In the genomic region with DNA sequence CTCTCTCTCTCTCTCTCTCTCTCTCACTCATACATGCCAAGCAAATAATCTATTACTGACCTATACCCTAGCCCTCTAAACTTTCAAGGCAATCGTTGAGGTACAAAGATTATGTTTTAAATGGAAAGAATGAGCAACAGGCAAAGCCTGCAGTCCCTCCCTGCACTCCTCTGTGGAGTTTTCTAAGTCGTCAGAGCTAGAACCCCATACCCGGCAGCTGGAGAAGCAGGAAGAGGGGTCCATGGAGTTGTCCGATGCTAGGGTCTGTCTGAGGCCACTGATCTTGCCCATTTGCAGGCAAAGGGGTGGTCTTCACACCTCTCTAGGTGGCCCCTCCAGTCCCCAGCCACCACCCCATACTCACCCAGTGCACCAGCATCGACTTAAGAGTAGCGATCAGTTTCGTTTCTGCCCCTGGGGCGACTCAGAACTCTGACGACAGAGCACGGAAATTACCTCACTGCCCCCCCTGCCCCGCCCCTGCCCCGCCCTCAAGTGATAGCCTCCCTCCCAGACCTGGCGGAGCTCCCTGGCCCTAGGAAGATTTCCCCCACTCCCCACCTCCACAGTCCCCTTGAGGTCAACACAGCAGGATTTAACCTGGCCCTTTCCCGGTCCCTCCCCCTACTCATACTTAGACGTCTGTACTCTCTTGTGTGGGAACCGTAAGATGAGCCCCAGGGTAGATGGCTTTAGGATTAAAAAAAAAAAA, we compare ENCODE assay signal across 8 mouse cellular contexts. TPM values are rescaled to one million over a fixed set of nuclear protein-coding genes. Genes with fewer than 3 reads are reported as not detected.
DNase-seq lines count a peak whose midpoint lies in the region; ATAC-seq and TF ChIP-seq lines count a peak whose summit lies in the region.

A gene (minus strand): TSS at position 426 of the 712 bp plus-strand sequence.

- peak; percentile 35 for DNase-seq in urinary bladder, adult 2 months (ENCODE audit: low spot score)
- DNase-seq in urinary bladder, postnatal 10 days (ENCODE audit: low spot score), result no peak
- peak; percentile 24 for DNase-seq in hindbrain, embryonic 10.5 days (ENCODE audit: low spot score)
- DNase-seq in limb, embryonic 14.5 days (ENCODE audit: low spot score), result peak; percentile 42
- peak; percentile 67 for DNase-seq in thymus, postnatal 36 days
- DNase-seq in right cerebral cortex, postnatal 14 days, result no peak

- peak within 1 kb of the TSS; percentile 66 for H3K9ac ChIP-seq in limb, embryonic 14.5 days (ENCODE audit: low read depth, low read length, severe bottlenecking)
- no peak within 1 kb of the TSS for H3K9ac ChIP-seq in midbrain, embryonic 16.5 days (ENCODE audit: low read depth, low read length)

- peak within 1 kb of the TSS; percentile 49 for H3K4me3 ChIP-seq in hindbrain, embryonic 10.5 days
- peak within 1 kb of the TSS; percentile 49 for H3K4me3 ChIP-seq in limb, embryonic 14.5 days (replicated peaks; ENCODE audit: low read length)
- peak within 1 kb of the TSS; percentile 20 for H3K4me3 ChIP-seq in midbrain, embryonic 16.5 days (ENCODE audit: low read depth, low read length)

- H3K9me3 ChIP-seq in hindbrain, embryonic 10.5 days, result no peaks in the 10 kb centered on the region
- H3K9me3 ChIP-seq in limb, embryonic 14.5 days (ENCODE audit: control insufficient read depth, low read length), result no peaks in the 10 kb centered on the region
- H3K9me3 ChIP-seq in midbrain, embryonic 16.5 days (replicated peaks; ENCODE audit: control insufficient read depth, low read length, poor library complexity, severe bottlenecking), result no peaks in the 10 kb centered on the region

- H3K4me1 ChIP-seq in hindbrain, embryonic 10.5 days (replicated peaks), result peaks cover 31% of the 10 kb centered on the region
- H3K4me1 ChIP-seq in limb, embryonic 14.5 days (ENCODE audit: control insufficient read depth, insufficient read depth, low read length), result peaks cover 6% of the 10 kb centered on the region
- H3K4me1 ChIP-seq in midbrain, embryonic 16.5 days (ENCODE audit: control insufficient read depth, insufficient read depth, low read length), result no peaks in the 10 kb centered on the region

- H3K4me2 ChIP-seq in limb, embryonic 14.5 days (replicated peaks; ENCODE audit: low read depth, low read length, severe bottlenecking), result peak within 1 kb of the TSS; percentile 61
- H3K4me2 ChIP-seq in midbrain, embryonic 16.5 days (ENCODE audit: low read length), result peak within 1 kb of the TSS; percentile 27

- ATAC-seq in erythroblast, adult 5-6 weeks (replicated peaks; ENCODE audit: low FRiP score, poor library complexity, severe bottlenecking), result peak; percentile 75
- peak; percentile 59; the same call in 1 of the 2 replicates for ATAC-seq in limb, embryonic 14.5 days (ENCODE audit: low FRiP score, low read depth)
- ATAC-seq in midbrain, embryonic 16.5 days, result no peak

- no peak for TF ChIP-seq POLR2A in limb, embryonic 14.5 days (IDR thresholded peaks at IDR 0.05; ENCODE audit: borderline replicate concordance, extremely low read depth, insufficient read depth, insufficient read length)

- peak within 1 kb of the TSS; percentile 74 for H3K27ac ChIP-seq in hindbrain, embryonic 10.5 days
- H3K27ac ChIP-seq in limb, embryonic 14.5 days (replicated peaks; ENCODE audit: low read depth, low read length), result no peak within 1 kb of the TSS
- no peak within 1 kb of the TSS for H3K27ac ChIP-seq in midbrain, embryonic 16.5 days (ENCODE audit: low read length)

- no peaks in the 10 kb centered on the region for H3K36me3 ChIP-seq in hindbrain, embryonic 10.5 days
- H3K36me3 ChIP-seq in limb, embryonic 14.5 days (ENCODE audit: control insufficient read depth, insufficient read depth, low read length), result peaks cover 4% of the 10 kb centered on the region; the same call in 1 of the 2 replicates
- H3K36me3 ChIP-seq in midbrain, embryonic 16.5 days (ENCODE audit: control insufficient read depth, insufficient read depth, low read length), result no peaks in the 10 kb centered on the region

- no peaks in the 10 kb centered on the region for H3K27me3 ChIP-seq in hindbrain, embryonic 10.5 days (ENCODE audit: insufficient read depth, poor library complexity, severe bottlenecking)
- no peaks in the 10 kb centered on the region for H3K27me3 ChIP-seq in limb, embryonic 14.5 days (ENCODE audit: control insufficient read depth, insufficient read depth, low read length)
- H3K27me3 ChIP-seq in midbrain, embryonic 16.5 days (ENCODE audit: control insufficient read depth, insufficient read depth, low read depth, low read length), result no peaks in the 10 kb centered on the region

- 17% methylated on average over 16 of the region's 16 CpGs for WGBS in hindbrain, embryonic 10.5 days
- 5% methylated on average over 14 of the region's 16 CpGs for WGBS in limb, embryonic 14.5 days
- 13% methylated on average over 16 of the region's 16 CpGs for WGBS in midbrain, embryonic 16.5 days

RNA-seq across cellular contexts. Expression of the gene that starts here (rescaled TPM):
- polyA plus RNA-seq in urinary bladder, adult 2 months (2012; rRNA removed), result 10.9 and 11.4 TPM in 2 replicates
- 8.6 and 10.0 TPM in 2 replicates for total RNA-seq in erythroblast, adult 5-6 weeks (2015; ENCODE audit: low replicate concordance)
- 11.8 and 12.1 TPM in 2 replicates for total RNA-seq in erythroblast, adult 5-6 weeks (2017; ENCODE audit: low replicate concordance)
- polyA plus RNA-seq in hindbrain, embryonic 10.5 days (2016; fragmentation: Nextera tagmentation; extraction: Ambion mirVana), result 0.52 and 1.00 TPM in 2 replicates
- 6.4 and 8.3 TPM in 2 replicates for polyA plus RNA-seq in limb, embryonic 14.5 days (2012; rRNA removed)
- 1.3 and 1.5 TPM in 2 replicates for polyA plus RNA-seq in limb, embryonic 14.5 days (2014; fragmentation: Nextera tagmentation; extraction: Ambion mirVana)
- polyA plus RNA-seq in midbrain, embryonic 16.5 days (2015; fragmentation: Nextera tagmentation; extraction: Ambion mirVana), result 0.32 and 0.44 TPM in 2 replicates

Comparison
In these comparisons a context has a peak if more than half of its experiments do, and no peak if none do; other contexts are left out.
1. DNase-seq: peak in urinary bladder, adult 2 months (single experiment), limb, embryonic 14.5 days (single experiment) and thymus, postnatal 36 days (2 of 2); none in urinary bladder, postnatal 10 days (single experiment) and right cerebral cortex, postnatal 14 days (single experiment).
2. Peak in DNase-seq, H3K4me3 ChIP-seq and H3K27ac ChIP-seq in hindbrain, embryonic 10.5 days; RNA of the gene not detected or under 1 TPM.
3. Peak in every context shown above with its lines, with median percentiles within 50 percentile points of each other: H3K4me3 ChIP-seq.